Mouse (Mus musculus): ENCODE results near the gene Fstl5. TPM values are rescaled to one million over a fixed set of nuclear protein-coding genes. Genes with fewer than 3 reads are reported as not detected.

Fstl5 gene
- total and polyA plus RNA-seq, 3 experiments: not detected

GRCm38 (mm10) chr3:76739221-76739620, 665.2 kb downstream of the Fstl5 start:
- H3K9ac ChIP-seq (ENCODE audit: insufficient read depth, low read depth): no peak overlapping the region
- H3K4me2 ChIP-seq (ENCODE audit: insufficient read depth, low read depth, poor library complexity, severe bottlenecking): no peak overlapping the region
- in situ Hi-C loops (cut with MboI; ENCODE audit: low pct_ligation_motif_present, low pct_unique_long_range_greater_than_20kb, low sequenced_read_pairs): no loop called here
- no peaks in the 10 kb centered on the region for H3K79me2 ChIP-seq (replicated peaks; ENCODE audit: control insufficient read depth, extremely low read depth, insufficient read depth, poor library complexity, severe bottlenecking)
- no peaks in the 10 kb centered on the region for H3K27me3 ChIP-seq (replicated peaks)
- no peak for TF ChIP-seq PAX5 (IDR thresholded peaks at IDR 0.05; ENCODE audit: low read length)
- no peak for TF ChIP-seq E2F4 (IDR thresholded peaks at IDR 0.05; ENCODE audit: insufficient replicate concordance, low read depth, low read length)
- TF ChIP-seq RCOR1 (conservative IDR thresholded peaks at IDR 0.05; ENCODE audit: low read depth, low read length): no peak
- no peak for TF ChIP-seq EP300 (IDR thresholded peaks at IDR 0.05; ENCODE audit: low read length)
- no peak for TF ChIP-seq TCF12 (IDR thresholded peaks at IDR 0.05; ENCODE audit: low read depth, low read length)
- no peak for TF ChIP-seq MAFK (IDR thresholded peaks at IDR 0.05; ENCODE audit: insufficient replicate concordance, low read length)
- no peak for TF ChIP-seq MAX (IDR thresholded peaks at IDR 0.05; ENCODE audit: low read length)
- TF ChIP-seq POLR2A (IDR thresholded peaks at IDR 0.05; ENCODE audit: low read depth, low read length): no peak
- TF ChIP-seq JUN (IDR thresholded peaks at IDR 0.05; ENCODE audit: insufficient read depth, low read depth, low read length): no peak
- no peak for TF ChIP-seq NRF1 (IDR thresholded peaks at IDR 0.05; ENCODE audit: low read depth, low read length)
- TF ChIP-seq CHD1 (IDR thresholded peaks at IDR 0.05; ENCODE audit: low read depth, low read length): no peak
- no peak for TF ChIP-seq CHD2 (IDR thresholded peaks at IDR 0.05; ENCODE audit: low read length)
- H3K4me3 ChIP-seq (replicated peaks in 1 of 3; ENCODE audit: low read depth in 2 of 3, low read length in 2 of 3, poor library complexity in 1 of 3): no peak overlapping the region
- dilution Hi-C loops (cut with MboI; ENCODE audit: extremely low pct_ligation_motif_present, extremely low pct_unique_long_range_greater_than_20kb, low sequenced_read_pairs): no loop called here
- no peak for DNase-seq (ENCODE audit: extremely low read depth)
- no peak overlapping the region for H3K27ac ChIP-seq (ENCODE audit: insufficient read depth, low read depth)
- no peaks in the 10 kb centered on the region for H3K4me1 ChIP-seq (ENCODE audit: control insufficient read depth in 1 of 2, insufficient read depth in 2 of 2)
- no peaks in the 10 kb centered on the region for H3K36me3 ChIP-seq (replicated peaks in 1 of 2; ENCODE audit: control insufficient read depth in 1 of 2, insufficient read depth in 1 of 2, low read length in 1 of 2)
- peaks cover 28% of the 10 kb centered on the region for H3K9me3 ChIP-seq (replicated peaks; ENCODE audit: low read length)

Other genes with a start within 250 kb of the Fstl5 start
- 0.04 and 0.21 TPM in 2 replicates for gene Golim4, start 117.3 kb upstream of the Fstl5 start, total RNA-seq (2012; rRNA removed)
- gene Golim4, start 117.3 kb upstream of the Fstl5 start, total RNA-seq (2014; rRNA removed): 0.19 TPM in 1 of 2 replicates, not detected in the other
- gene Golim4, start 117.3 kb upstream of the Fstl5 start, polyA plus RNA-seq (2012; ENCODE audit: insufficient read length, low read depth): 0.16 and 0.23 TPM in 2 replicates

Data from CH12.LX (cell line).